Mouse (Mus musculus) limb, embryonic 13.5 days (tissue): Measurements from ENCODE around the gene Pgm1. TPM values are rescaled to one million over a fixed set of nuclear protein-coding genes. Genes with fewer than 3 reads are reported as not detected.

ENCODE experiments used
- ATAC-seq: fragments of 200-750 bp; cut with Nextera tagmentation; 2 replicates; pipeline ENCODE4 v1.8.0; 2017; ENCODE audit warnings: low read depth, moderate number of reproducible peaks, moderate TSS enrichment; ENCODE audit not compliant: low FRiP score
- H3K27ac ChIP-seq: fragments of 300-500 bp; sonication (generic); 2 replicates; pipeline ENCODE4 v1.5.1; 2015; ENCODE audit warnings: inconsistent platforms, mild to moderate bottlenecking, moderate library complexity
- H3K27me3 ChIP-seq: fragments of 300-500 bp; sonication (generic); 2 replicates; pipeline ENCODE4 v1.6.1; 2015; ENCODE audit warnings: mild to moderate bottlenecking, inconsistent platforms
- H3K36me3 ChIP-seq: fragments of 300-500 bp; sonication (generic); 2 replicates; pipeline ENCODE4 v1.6.1; 2015; ENCODE audit warnings: inconsistent platforms, mild to moderate bottlenecking, moderate library complexity
- H3K4me1 ChIP-seq: fragments of 300-500 bp; sonication (generic); 2 replicates; pipeline ENCODE4 v1.6.1; 2015; ENCODE audit warnings: inconsistent platforms
- H3K4me2 ChIP-seq: fragments of 300-500 bp; sonication (generic); replicated peaks from 2 replicates; pipeline ENCODE4 v1.6.1; 2015; ENCODE audit warnings: inconsistent platforms, mild to moderate bottlenecking, moderate library complexity
- H3K4me3 ChIP-seq: fragments of 300-500 bp; sonication (generic); 2 replicates; pipeline ENCODE4 v1.5.1; 2015; ENCODE audit warnings: moderate library complexity, mild to moderate bottlenecking, inconsistent platforms
- H3K9ac ChIP-seq: fragments of 300-500 bp; sonication (generic); 2 replicates; pipeline ENCODE4 v1.6.1; 2015; ENCODE audit warnings: mild to moderate bottlenecking, inconsistent platforms
- H3K9me3 ChIP-seq: fragments of 300-500 bp; sonication (generic); 2 replicates; pipeline ENCODE4 v1.6.1; 2016; ENCODE audit warnings: inconsistent platforms
- WGBS: fragments of 180-500 bp; shearing (Covaris S2); methylation state at CpG from one replicate; pipeline ENCODE4 v1.1.7; 2015; 5-methylcytosine and 5-hydroxymethylcytosine counted together
- polyA plus RNA-seq: library from polyadenylated mRNA; unstranded; fragments of >200 nt; fragmentation: Nextera tagmentation; extraction: Ambion mirVana; gene quantifications from 2 replicates; pipeline ENCODE4 v1.2.1, GENCODE M21; 2015

Pgm1 gene
- polyA plus RNA-seq, 1 experiment from 2014 or later, result 58.9 TPM

GRCm38 (mm10) chr4:100028641-100029040, 99.4 kb downstream of the Pgm1 start:
- Histone ChIP-seq H3K4me1 (peaks cover 5% of the 10 kb centered on the region), H3K27ac (no peak overlapping the region), H3K36me3 (no peaks in the 10 kb centered on the region), H3K4me3 (no peak overlapping the region), H3K9me3 (no peaks in the 10 kb centered on the region), H3K4me2 (no peak overlapping the region), H3K27me3 (peaks cover 19% of the 10 kb centered on the region), H3K9ac (no peak overlapping the region)
- WGBS, result 7% methylated on average over 3 of the region's 3 CpGs
- ATAC-seq, result no peak

- Histone ChIP-seq H3K4me3 (no peak overlapping the region), H3K9me3 (no peaks in the 10 kb centered on the region), H3K9ac (no peak overlapping the region), H3K27me3 (peaks cover 27% of the 10 kb centered on the region), H3K4me2 (no peak overlapping the region), H3K27ac (no peak overlapping the region), H3K36me3 (no peaks in the 10 kb centered on the region), H3K4me1 (peaks cover 11% of the 10 kb centered on the region)
- ATAC-seq, result no peak
- 55% methylated on average over 6 of the region's 6 CpGs for WGBS
Observed at GRCm38 (mm10) chr4:100031270-100031669, 102.1 kb downstream of the Pgm1 start.

GRCm38 (mm10) chr4:100032608-100033007, 103.4 kb downstream of the Pgm1 start:
- H3K4me1 ChIP-seq, result peaks cover 21% of the 10 kb centered on the region
- H3K27me3 ChIP-seq, result peaks cover 24% of the 10 kb centered on the region
- no peak overlapping the region for H3K27ac ChIP-seq
- no peak for ATAC-seq
- H3K4me3 ChIP-seq, result no peak overlapping the region
- H3K36me3 ChIP-seq, result no peaks in the 10 kb centered on the region
- H3K9ac ChIP-seq, result no peak overlapping the region
- WGBS, result 97% methylated on average over 7 of the region's 7 CpGs
- no peaks in the 10 kb centered on the region for H3K9me3 ChIP-seq
- H3K4me2 ChIP-seq, result no peak overlapping the region

DNA sequence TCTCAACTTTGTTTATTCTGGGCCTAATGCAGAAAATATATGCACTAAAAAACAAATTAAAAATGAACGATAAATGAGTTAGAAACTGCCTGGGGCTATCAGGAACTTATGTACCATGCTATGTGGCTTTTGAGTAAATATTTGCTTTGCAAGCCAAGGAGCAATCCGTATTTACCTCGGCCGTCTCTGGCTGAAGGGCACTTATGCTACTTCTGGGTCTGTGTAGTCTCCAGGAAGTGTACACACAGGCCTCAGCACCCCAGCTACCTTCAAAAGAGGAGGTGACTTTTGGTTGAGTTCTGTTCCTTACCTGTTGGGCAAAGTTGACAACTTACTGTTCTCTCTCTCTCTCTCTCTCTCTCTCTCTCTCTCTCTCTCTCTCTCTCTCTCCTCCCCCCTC, 104.7 kb downstream of the Pgm1 start:
- Histone ChIP-seq H3K27me3 (peaks cover 24% of the 10 kb centered on the region), H3K4me3 (no peak overlapping the region), H3K4me1 (peaks cover 24% of the 10 kb centered on the region), H3K27ac (no peak overlapping the region), H3K9ac (no peak overlapping the region), H3K9me3 (no peaks in the 10 kb centered on the region), H3K4me2 (no peak overlapping the region), H3K36me3 (no peaks in the 10 kb centered on the region)
- 83% methylated on average over 4 of the region's 4 CpGs for WGBS
- ATAC-seq, result no peak

DNA sequence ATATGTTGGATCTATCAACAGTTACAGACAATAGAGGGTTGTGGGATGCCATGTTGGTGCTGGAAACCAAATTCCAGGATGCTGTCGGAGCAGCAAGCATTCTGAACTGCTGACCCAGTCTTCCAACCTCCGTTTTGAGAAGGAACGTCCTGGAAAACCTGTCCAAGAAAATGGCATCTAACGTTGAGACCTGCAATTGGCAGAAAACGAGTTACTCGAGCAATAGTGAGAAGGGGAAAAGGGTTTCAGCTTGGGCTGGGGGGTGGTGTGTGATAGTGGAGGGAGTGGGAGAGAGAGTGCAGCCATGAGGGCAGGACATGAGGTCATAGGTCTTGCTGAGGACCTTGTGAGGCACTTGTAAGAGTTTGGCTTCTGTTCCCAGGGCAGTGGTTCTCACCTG, 105.8 kb downstream of the Pgm1 start:
- no peak overlapping the region for H3K9ac ChIP-seq
- ATAC-seq, result no peak
- no peak overlapping the region for H3K27ac ChIP-seq
- H3K27me3 ChIP-seq, result peaks cover 20% of the 10 kb centered on the region
- no peak overlapping the region for H3K4me3 ChIP-seq
- no peaks in the 10 kb centered on the region for H3K9me3 ChIP-seq
- WGBS, result 77% methylated on average over 6 of the region's 6 CpGs
- peaks cover 24% of the 10 kb centered on the region for H3K4me1 ChIP-seq
- no peak overlapping the region for H3K4me2 ChIP-seq
- H3K36me3 ChIP-seq, result no peaks in the 10 kb centered on the region

DNA sequence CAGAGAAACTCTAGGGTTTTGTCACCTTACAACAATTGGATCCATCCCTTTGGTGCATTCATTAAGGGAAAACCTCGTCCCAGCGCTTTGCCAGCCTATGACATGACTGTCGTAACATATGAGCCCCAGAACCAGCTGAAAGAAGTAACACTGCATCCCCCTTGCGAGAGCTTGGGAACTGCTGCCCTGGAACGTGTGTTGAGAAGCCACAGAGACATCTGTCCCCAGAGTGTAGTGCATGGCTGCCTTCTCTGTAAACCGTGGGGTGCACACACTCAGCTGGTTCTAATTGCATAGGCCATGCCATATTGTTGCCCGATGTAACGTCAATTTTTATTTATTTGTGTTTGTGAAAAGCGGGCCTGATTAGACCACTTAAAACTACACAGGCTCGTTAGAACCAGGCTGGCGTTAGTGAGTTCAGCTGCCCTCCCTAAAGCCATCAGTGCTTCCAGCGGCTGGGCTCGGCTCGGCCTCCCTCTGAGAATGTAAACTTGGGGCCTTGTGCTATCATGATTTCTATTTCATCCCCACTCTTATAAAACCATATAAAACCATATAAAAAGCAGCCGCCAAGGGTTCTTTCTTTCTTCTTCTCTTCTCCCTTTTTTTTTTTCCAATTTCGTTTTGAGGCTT, 106.8 kb downstream of the Pgm1 start:
- no peaks in the 10 kb centered on the region for H3K36me3 ChIP-seq
- no peak overlapping the region for H3K4me2 ChIP-seq
- 26% methylated on average over 16 of the region's 16 CpGs for WGBS
- peaks cover 13% of the 10 kb centered on the region for H3K27me3 ChIP-seq
- H3K9me3 ChIP-seq, result no peaks in the 10 kb centered on the region
- H3K27ac ChIP-seq, result no peak overlapping the region
- H3K4me1 ChIP-seq, result peaks cover 24% of the 10 kb centered on the region
- H3K4me3 ChIP-seq, result no peak overlapping the region
- no peak overlapping the region for H3K9ac ChIP-seq
- ATAC-seq, result peak; percentile 28; the same call in 1 of the 2 replicates

Other genes starting within 250 kb of the Pgm1 start
- 20.5 and 21.9 TPM in 2 replicates for gene Alg6, start 213.8 kb upstream of the Pgm1 start, polyA plus RNA-seq
- 24.3 and 24.8 TPM in 2 replicates for gene Efcab7, start 100.2 kb upstream of the Pgm1 start, polyA plus RNA-seq
- gene Itgb3bp, start 399 bp downstream of the Pgm1 start, polyA plus RNA-seq, result 36.1 and 36.8 TPM in 2 replicates
- 10.4 and 11.8 TPM in 2 replicates for gene Ror1, start 166.4 kb downstream of the Pgm1 start, polyA plus RNA-seq